In genomic region chr2:29815678-29816371, GRCm38 (mm10) we compare ENCODE assay signal across 25 mouse cellular contexts. TPM values are rescaled to one million over a fixed set of nuclear protein-coding genes. Genes with fewer than 3 reads are reported as not detected.
A peak's percentile ranks its signal among the peaks of the same experiment; 100 is the strongest.
DNase-seq lines count a peak whose midpoint lies in the region; ATAC-seq and TF ChIP-seq lines count a peak whose summit lies in the region.
"Had no signal": no experiment of that assay in that cellular context is flagged by ENCODE, and none has a peak within 500 bp of the region (broad histone marks: within the 10 kb centered on the region; RNA-seq: fewer than 3 reads in every experiment).

No protein-coding gene starts in this region.

- no peak overlapping the region for H3K9ac ChIP-seq in heart, adult 2 months (ENCODE audit: low read depth, low read length)
- no peak overlapping the region for H3K9ac ChIP-seq in kidney, embryonic 14.5 days (ENCODE audit: low read depth, low read length)
- no peak overlapping the region for H3K9ac ChIP-seq in midbrain, embryonic 16.5 days (ENCODE audit: low read depth, low read length)
- H3K9ac ChIP-seq: forebrain, postnatal 0 days; heart, embryonic 15.5 days; hindbrain, embryonic 15.5 days had no signal

- H3K4me1 ChIP-seq in heart, embryonic 10.5 days: peaks cover 26% of the 10 kb centered on the region
- H3K4me1 ChIP-seq in heart, adult 2 months (ENCODE audit: control insufficient read depth, insufficient read depth, low read length): peaks cover 7% of the 10 kb centered on the region
- peaks cover 28% of the 10 kb centered on the region for H3K4me1 ChIP-seq in kidney, embryonic 14.5 days (ENCODE audit: control insufficient read depth, insufficient read depth, low read length)
- no peaks in the 10 kb centered on the region; the same call in 1 of the 2 replicates for H3K4me1 ChIP-seq in kidney, adult 2 months (ENCODE audit: control insufficient read depth, insufficient read depth, low read length)
- H3K4me1 ChIP-seq in midbrain, embryonic 10.5 days: peaks cover 37% of the 10 kb centered on the region
- peaks cover 15% of the 10 kb centered on the region; the same call in 1 of the 2 replicates for H3K4me1 ChIP-seq in midbrain, embryonic 16.5 days (ENCODE audit: control insufficient read depth, insufficient read depth, low read length)

- DNase-seq in heart, embryonic 10.5 days (ENCODE audit: low spot score): peak; percentile 68
- no peak for DNase-seq in heart, adult 2 months
- DNase-seq in kidney, adult 2 months: no peak
- no peak for DNase-seq in midbrain, embryonic 10.5 days (ENCODE audit: low spot score)
- no peak for DNase-seq in adrenal gland, adult 18-20 months (ENCODE audit: low spot score in 2 of 2)
- DNase-seq: adrenal gland, adult 8-10 months; adrenal gland, postnatal 25 days; cerebellum, adult 11-12 months; cerebellum, adult 8-10 months; cerebellum, postnatal 10 days; cerebellum, postnatal 36 days; embryo, embryonic 11 days; forebrain, postnatal 0 days; gastrocnemius, adult 2 months; gastrocnemius, postnatal 14 days; heart, adult 18-20 months; heart, postnatal 10 days; heart, postnatal 36 days had no signal

- H3K9me3 ChIP-seq in heart, embryonic 10.5 days: no peaks in the 10 kb centered on the region
- H3K9me3 ChIP-seq in kidney, embryonic 14.5 days (ENCODE audit: control insufficient read depth, low read length): no peaks in the 10 kb centered on the region
- H3K9me3 ChIP-seq in midbrain, embryonic 10.5 days (replicated peaks): no peaks in the 10 kb centered on the region
- no peaks in the 10 kb centered on the region for H3K9me3 ChIP-seq in midbrain, embryonic 16.5 days (replicated peaks; ENCODE audit: control insufficient read depth, low read length, poor library complexity, severe bottlenecking)
- H3K9me3 ChIP-seq: heart, embryonic 15.5 days; hindbrain, embryonic 15.5 days had no signal

- no peak for ATAC-seq in kidney, embryonic 14.5 days (ENCODE audit: low FRiP score, low TSS enrichment)
- no peak for ATAC-seq in midbrain, embryonic 16.5 days
- ATAC-seq: CD4-positive, CD25-positive, alpha-beta regulatory T cell, adult 4 months; forebrain, embryonic 14.5 days; forebrain, postnatal 0 days had no signal

- H3K27ac ChIP-seq in heart, embryonic 10.5 days: no peak overlapping the region
- no peak overlapping the region for H3K27ac ChIP-seq in heart, adult 2 months
- H3K27ac ChIP-seq in kidney, embryonic 14.5 days (ENCODE audit: low read depth, low read length): peak overlapping the region; percentile 42; the same call in 1 of the 2 replicates
- H3K27ac ChIP-seq in kidney, adult 2 months (ENCODE audit: insufficient read depth, low read depth, low read length): no peak overlapping the region
- peak overlapping the region; percentile 13; the same call in 1 of the 2 replicates for H3K27ac ChIP-seq in midbrain, embryonic 10.5 days (replicated peaks)
- no peak overlapping the region for H3K27ac ChIP-seq in midbrain, embryonic 16.5 days (ENCODE audit: low read length)
- H3K27ac ChIP-seq: gastrocnemius, adult 2 months; heart, embryonic 15.5 days; hindbrain, embryonic 15.5 days had no signal

- 0 out of 2 replicates have a peak, but pooled peaks cover 3% of the 10 kb centered on the region for H3K27me3 ChIP-seq in heart, embryonic 10.5 days (ENCODE audit: insufficient read depth, poor library complexity, severe bottlenecking)
- H3K27me3 ChIP-seq in heart, adult 2 months (ENCODE audit: control insufficient read depth, insufficient read depth, low read length): no peaks in the 10 kb centered on the region
- no peaks in the 10 kb centered on the region for H3K27me3 ChIP-seq in kidney, embryonic 14.5 days (ENCODE audit: control insufficient read depth, insufficient read depth, low read length)
- no peaks in the 10 kb centered on the region for H3K27me3 ChIP-seq in kidney, adult 2 months (replicated peaks; ENCODE audit: control insufficient read depth, insufficient read depth, low read length)
- peaks cover 16% of the 10 kb centered on the region; the same call in 1 of the 2 replicates for H3K27me3 ChIP-seq in midbrain, embryonic 10.5 days (ENCODE audit: low read depth, poor library complexity, severe bottlenecking)
- no peaks in the 10 kb centered on the region for H3K27me3 ChIP-seq in midbrain, embryonic 16.5 days (ENCODE audit: control insufficient read depth, insufficient read depth, low read depth, low read length)
- H3K27me3 ChIP-seq: heart, embryonic 15.5 days; hindbrain, embryonic 15.5 days had no signal

- intact Hi-C loops in heart, adult 2 months (cut with DNase I): loop anchor here (2.0 to 5.0 kb wide), 2 partner anchors 43 to 91 kb away; no protein-coding TSS in a partner anchor

- H3K4me3 ChIP-seq in heart, embryonic 10.5 days: no peak overlapping the region
- no peak overlapping the region for H3K4me3 ChIP-seq in heart, adult 2 months
- H3K4me3 ChIP-seq in kidney, embryonic 14.5 days (ENCODE audit: low read length): no peak overlapping the region
- no peak overlapping the region for H3K4me3 ChIP-seq in kidney, adult 2 months (ENCODE audit: insufficient read depth, low read depth, low read length)
- no peak overlapping the region for H3K4me3 ChIP-seq in midbrain, embryonic 10.5 days
- no peak overlapping the region for H3K4me3 ChIP-seq in midbrain, embryonic 16.5 days (ENCODE audit: low read depth, low read length)
- H3K4me3 ChIP-seq: gastrocnemius, adult 2 months; heart, embryonic 15.5 days; hindbrain, embryonic 15.5 days had no signal

- H3K36me3 ChIP-seq in heart, embryonic 10.5 days: peaks cover 61% of the 10 kb centered on the region
- no peaks in the 10 kb centered on the region for H3K36me3 ChIP-seq in heart, adult 2 months (ENCODE audit: control insufficient read depth, insufficient read depth, low read length)
- H3K36me3 ChIP-seq in kidney, embryonic 14.5 days (ENCODE audit: control insufficient read depth, insufficient read depth, low read length): peaks cover 46% of the 10 kb centered on the region
- no peaks in the 10 kb centered on the region; the same call in none of the 2 replicates for H3K36me3 ChIP-seq in kidney, adult 2 months (ENCODE audit: control insufficient read depth, insufficient read depth, low read length)
- H3K36me3 ChIP-seq in midbrain, embryonic 10.5 days: peaks cover 62% of the 10 kb centered on the region
- H3K36me3 ChIP-seq in midbrain, embryonic 16.5 days (ENCODE audit: control insufficient read depth, insufficient read depth, low read length): peaks cover 35% of the 10 kb centered on the region

- H3K4me2 ChIP-seq in kidney, embryonic 14.5 days (replicated peaks; ENCODE audit: low read depth, low read length): no peak overlapping the region
- H3K4me2 ChIP-seq in midbrain, embryonic 16.5 days (ENCODE audit: low read length): no peak overlapping the region
- H3K4me2 ChIP-seq: heart, embryonic 11.5 days; heart, embryonic 15.5 days; hindbrain, embryonic 15.5 days had no signal

- no peak for TF ChIP-seq EP300 in heart, adult 2 months (IDR thresholded peaks at IDR 0.05; ENCODE audit: insufficient read depth, low read depth, low read length)

- no peaks in the 10 kb centered on the region for H3K79me2 ChIP-seq in heart, adult 2 months (replicated peaks; ENCODE audit: control insufficient read depth, insufficient read depth, low read length)

- TF ChIP-seq CTCF in heart, adult 2 months (IDR thresholded peaks at IDR 0.05): no peak
- no peak for TF ChIP-seq CTCF in kidney, adult 2 months (conservative IDR thresholded peaks at IDR 0.05; ENCODE audit: insufficient read depth, insufficient read length, low read depth, low read length)

- 74% methylated on average over 11 of the region's 11 CpGs for WGBS in heart, embryonic 10.5 days
- WGBS in heart, adult 2 months: 85% methylated on average over 11 of the region's 11 CpGs
- 74% methylated on average over 11 of the region's 11 CpGs for WGBS in kidney, embryonic 14.5 days
- WGBS in kidney, adult 2 months: 84% methylated on average over 11 of the region's 11 CpGs
- 84% methylated on average over 11 of the region's 11 CpGs for WGBS in midbrain, embryonic 10.5 days
- WGBS in midbrain, embryonic 16.5 days: 84% methylated on average over 11 of the region's 11 CpGs

- TF ChIP-seq POLR2A in heart, adult 2 months (IDR thresholded peaks at IDR 0.05; ENCODE audit: insufficient read depth, low read depth, low read length): no peak
- TF ChIP-seq POLR2A in kidney, adult 2 months (IDR thresholded peaks at IDR 0.05; ENCODE audit: low read depth, low read length): no peak

RNA-seq across cellular contexts. Expression of gene Urm1, which starts 4.0 kb away (rescaled TPM):
- polyA plus RNA-seq in heart, embryonic 10.5 days (2016; fragmentation: Nextera tagmentation; extraction: Ambion mirVana): 18.4 and 19.1 TPM in 2 replicates
- total RNA-seq in heart, adult 2 months (2021): 10 to 100 TPM; 31.7 to 34.4 TPM
- polyA plus RNA-seq in heart, adult 2 months (2012; rRNA removed): 30.5 and 38.3 TPM in 2 replicates
- polyA plus RNA-seq in kidney, embryonic 14.5 days (2014; fragmentation: Nextera tagmentation; extraction: Ambion mirVana): 27.3 and 29.2 TPM in 2 replicates
- polyA plus RNA-seq in kidney, adult 2 months (2012; rRNA removed): 43.9 and 48.1 TPM in 2 replicates
- 22.3 TPM in 2 replicates for polyA plus RNA-seq in midbrain, embryonic 10.5 days (2016; fragmentation: Nextera tagmentation; extraction: Ambion mirVana)
- polyA plus RNA-seq in midbrain, embryonic 16.5 days (2015; fragmentation: Nextera tagmentation; extraction: Ambion mirVana): 21.8 and 29.9 TPM in 2 replicates
- 10 to 100 TPM; 36.2 to 43.9 TPM for total RNA-seq in adrenal gland, adult 18-20 months (2021)

RNA-seq across cellular contexts. Expression of gene Slc27a4, which starts 13.4 kb away (rescaled TPM):
- 8.4 and 9.5 TPM in 2 replicates for polyA plus RNA-seq in heart, embryonic 10.5 days (2016; fragmentation: Nextera tagmentation; extraction: Ambion mirVana)
- 10 to 100 TPM; 16.6 to 18.0 TPM for total RNA-seq in heart, adult 2 months (2021)
- polyA plus RNA-seq in heart, adult 2 months (2012; rRNA removed): 17.0 and 22.6 TPM in 2 replicates
- polyA plus RNA-seq in kidney, embryonic 14.5 days (2014; fragmentation: Nextera tagmentation; extraction: Ambion mirVana): 9.1 and 11.4 TPM in 2 replicates
- polyA plus RNA-seq in kidney, adult 2 months (2012; rRNA removed): 49.7 and 56.2 TPM in 2 replicates
- polyA plus RNA-seq in midbrain, embryonic 10.5 days (2016; fragmentation: Nextera tagmentation; extraction: Ambion mirVana): 16.9 and 18.1 TPM in 2 replicates
- 42.6 and 43.2 TPM in 2 replicates for polyA plus RNA-seq in midbrain, embryonic 16.5 days (2015; fragmentation: Nextera tagmentation; extraction: Ambion mirVana)
- total RNA-seq in adrenal gland, adult 18-20 months (2021): 10 to 100 TPM; 27.4 to 40.6 TPM

RNA-seq across cellular contexts. Expression of gene Trub2, which starts 27.5 kb away (rescaled TPM):
- 33.5 and 43.1 TPM in 2 replicates for polyA plus RNA-seq in heart, embryonic 10.5 days (2016; fragmentation: Nextera tagmentation; extraction: Ambion mirVana)
- 10 to 100 TPM; 24.4 to 32.5 TPM for total RNA-seq in heart, adult 2 months (2021)
- 34.0 and 44.3 TPM in 2 replicates for polyA plus RNA-seq in heart, adult 2 months (2012; rRNA removed)
- 36.5 and 41.3 TPM in 2 replicates for polyA plus RNA-seq in kidney, embryonic 14.5 days (2014; fragmentation: Nextera tagmentation; extraction: Ambion mirVana)
- polyA plus RNA-seq in kidney, adult 2 months (2012; rRNA removed): 32.7 and 46.2 TPM in 2 replicates
- polyA plus RNA-seq in midbrain, embryonic 10.5 days (2016; fragmentation: Nextera tagmentation; extraction: Ambion mirVana): 54.2 and 62.4 TPM in 2 replicates
- polyA plus RNA-seq in midbrain, embryonic 16.5 days (2015; fragmentation: Nextera tagmentation; extraction: Ambion mirVana): 30.8 and 32.8 TPM in 2 replicates
- 10 to 100 TPM; 31.1 to 31.4 TPM for total RNA-seq in adrenal gland, adult 18-20 months (2021)

RNA-seq across cellular contexts. Expression of gene Coq4, which starts 28.5 kb away (rescaled TPM):
- polyA plus RNA-seq in heart, embryonic 10.5 days (2016; fragmentation: Nextera tagmentation; extraction: Ambion mirVana): 34.6 and 34.8 TPM in 2 replicates
- 10 to 100 TPM; 15.8 to 22.7 TPM for total RNA-seq in heart, adult 2 months (2021)
- polyA plus RNA-seq in heart, adult 2 months (2012; rRNA removed): 28.6 and 38.6 TPM in 2 replicates
- polyA plus RNA-seq in kidney, embryonic 14.5 days (2014; fragmentation: Nextera tagmentation; extraction: Ambion mirVana): 44.8 and 47.0 TPM in 2 replicates
- 87.5 and 111 TPM in 2 replicates for polyA plus RNA-seq in kidney, adult 2 months (2012; rRNA removed)
- 48.1 and 48.6 TPM in 2 replicates for polyA plus RNA-seq in midbrain, embryonic 10.5 days (2016; fragmentation: Nextera tagmentation; extraction: Ambion mirVana)
- 38.3 and 40.5 TPM in 2 replicates for polyA plus RNA-seq in midbrain, embryonic 16.5 days (2015; fragmentation: Nextera tagmentation; extraction: Ambion mirVana)
- 10 to 100 TPM; 21.0 to 23.4 TPM for total RNA-seq in adrenal gland, adult 18-20 months (2021)

RNA-seq across cellular contexts. Expression of gene Cercam, which starts 53.1 kb away (rescaled TPM):
- polyA plus RNA-seq in heart, embryonic 10.5 days (2016; fragmentation: Nextera tagmentation; extraction: Ambion mirVana): 22.8 and 26.7 TPM in 2 replicates
- 1 to 10 TPM; 3.0 to 4.1 TPM for total RNA-seq in heart, adult 2 months (2021)
- 6.9 and 9.1 TPM in 2 replicates for polyA plus RNA-seq in heart, adult 2 months (2012; rRNA removed)
- 8.9 and 15.6 TPM in 2 replicates for polyA plus RNA-seq in kidney, embryonic 14.5 days (2014; fragmentation: Nextera tagmentation; extraction: Ambion mirVana)
- 2.3 and 3.3 TPM in 2 replicates for polyA plus RNA-seq in kidney, adult 2 months (2012; rRNA removed)
- 39.1 and 42.5 TPM in 2 replicates for polyA plus RNA-seq in midbrain, embryonic 10.5 days (2016; fragmentation: Nextera tagmentation; extraction: Ambion mirVana)
- 15.1 and 21.2 TPM in 2 replicates for polyA plus RNA-seq in midbrain, embryonic 16.5 days (2015; fragmentation: Nextera tagmentation; extraction: Ambion mirVana)
- 10 to 100 TPM in 1 of 2 experiments, 1 to 10 TPM in 1; 8.4 to 11.7 TPM for total RNA-seq in adrenal gland, adult 18-20 months (2021)

Comparison
In these comparisons a context has a peak if more than half of its experiments do, and no peak if none do; other contexts are left out.
1. H3K27ac ChIP-seq: peak in kidney, embryonic 14.5 days (single experiment) and midbrain, embryonic 10.5 days (single experiment); none in heart, embryonic 10.5 days (single experiment), heart, adult 2 months (single experiment), kidney, adult 2 months (single experiment) and midbrain, embryonic 16.5 days (single experiment).